Mouse (Mus musculus): Measurements from ENCODE around the gene Soga1. TPM values are rescaled to one million over a fixed set of nuclear protein-coding genes. Genes with fewer than 3 reads are reported as not detected.

Gene Soga1
- total RNA-seq, 4 experiments from 2014 or later: 1.7 to 3.5 (median 2.3) TPM

GRCm38 (mm10) chr2:157081331-157081730 is 2.3 kb upstream of the Soga1 start:
- DNase-seq (ENCODE audit: low spot score in 2 of 2): no peak

- DNase-seq (ENCODE audit: low spot score in 2 of 2): no peak
These were observed 687 bp upstream of the Soga1 start for GRCm38 (mm10) chr2:157079701-157080180.

- no peak for DNase-seq (ENCODE audit: low spot score in 2 of 2)
These were observed 828 bp downstream of the Soga1 start for GRCm38 (mm10) chr2:157078059-157078792.

GRCm38 (mm10) chr2:157077641-157078058 is 1.4 kb downstream of the Soga1 start:
- DNase-seq (ENCODE audit: low spot score in 2 of 2): peak; percentile 74 to 81

- no peak for DNase-seq (ENCODE audit: low spot score in 2 of 2)
These were observed 1.9 kb downstream of the Soga1 start for GRCm38 (mm10) chr2:157077160-157077559.

GRCm38 (mm10) chr2:157076585-157076984 is 2.5 kb downstream of the Soga1 start:
- no peak for DNase-seq (ENCODE audit: low spot score in 2 of 2)

- no peak for DNase-seq (ENCODE audit: low spot score in 2 of 2)
These were observed 3.4 kb downstream of the Soga1 start for GRCm38 (mm10) chr2:157075685-157076084.

- DNase-seq (ENCODE audit: low spot score in 2 of 2): no peak
These were observed 3.8 kb downstream of the Soga1 start for GRCm38 (mm10) chr2:157075226-157075625.

GRCm38 (mm10) chr2:157074772-157075171 is 4.3 kb downstream of the Soga1 start:
- DNase-seq (ENCODE audit: low spot score in 2 of 2): no peak

GRCm38 (mm10) chr2:157074186-157074724 is 4.8 kb downstream of the Soga1 start:
- no peak for DNase-seq (ENCODE audit: low spot score in 2 of 2)

GRCm38 (mm10) chr2:157073378-157074052 is 5.5 kb downstream of the Soga1 start:
- DNase-seq (ENCODE audit: low spot score in 2 of 2): no peak

- DNase-seq (ENCODE audit: low spot score in 2 of 2): no peak
These were observed 6.6 kb downstream of the Soga1 start for GRCm38 (mm10) chr2:157072316-157072990.

GRCm38 (mm10) chr2:157071556-157071955 is 7.5 kb downstream of the Soga1 start:
- peak; percentile 64 to 73 for DNase-seq (ENCODE audit: low spot score in 2 of 2)

GRCm38 (mm10) chr2:157070365-157070764 is 8.7 kb downstream of the Soga1 start:
- no peak for DNase-seq (ENCODE audit: low spot score in 2 of 2)

- DNase-seq (ENCODE audit: low spot score in 2 of 2): no peak
These were observed 9.2 kb downstream of the Soga1 start for GRCm38 (mm10) chr2:157069755-157070315.

- DNase-seq (ENCODE audit: low spot score in 2 of 2): no peak
These were observed 9.7 kb downstream of the Soga1 start for GRCm38 (mm10) chr2:157069355-157069735.

GRCm38 (mm10) chr2:157068701-157069354 is 10.2 kb downstream of the Soga1 start:
- DNase-seq (ENCODE audit: low spot score in 2 of 2): no peak

GRCm38 (mm10) chr2:157066731-157067430 is 12.2 kb downstream of the Soga1 start:
- DNase-seq (ENCODE audit: low spot score in 2 of 2): no peak

- DNase-seq (ENCODE audit: low spot score in 2 of 2): no peak
These were observed 13.2 kb downstream of the Soga1 start for GRCm38 (mm10) chr2:157065879-157066226.
